Mouse (Mus musculus): ENCODE measurements at regions not wholly inside any gene's neighbourhood (a gene's known extent, or its start where the extent isn't known, plus 50 kb on each side); places are given as distances from the start of the nearest gene placed in this dataset.
A peak's percentile ranks its signal among the peaks of the same experiment; 100 is the strongest.

DNA sequence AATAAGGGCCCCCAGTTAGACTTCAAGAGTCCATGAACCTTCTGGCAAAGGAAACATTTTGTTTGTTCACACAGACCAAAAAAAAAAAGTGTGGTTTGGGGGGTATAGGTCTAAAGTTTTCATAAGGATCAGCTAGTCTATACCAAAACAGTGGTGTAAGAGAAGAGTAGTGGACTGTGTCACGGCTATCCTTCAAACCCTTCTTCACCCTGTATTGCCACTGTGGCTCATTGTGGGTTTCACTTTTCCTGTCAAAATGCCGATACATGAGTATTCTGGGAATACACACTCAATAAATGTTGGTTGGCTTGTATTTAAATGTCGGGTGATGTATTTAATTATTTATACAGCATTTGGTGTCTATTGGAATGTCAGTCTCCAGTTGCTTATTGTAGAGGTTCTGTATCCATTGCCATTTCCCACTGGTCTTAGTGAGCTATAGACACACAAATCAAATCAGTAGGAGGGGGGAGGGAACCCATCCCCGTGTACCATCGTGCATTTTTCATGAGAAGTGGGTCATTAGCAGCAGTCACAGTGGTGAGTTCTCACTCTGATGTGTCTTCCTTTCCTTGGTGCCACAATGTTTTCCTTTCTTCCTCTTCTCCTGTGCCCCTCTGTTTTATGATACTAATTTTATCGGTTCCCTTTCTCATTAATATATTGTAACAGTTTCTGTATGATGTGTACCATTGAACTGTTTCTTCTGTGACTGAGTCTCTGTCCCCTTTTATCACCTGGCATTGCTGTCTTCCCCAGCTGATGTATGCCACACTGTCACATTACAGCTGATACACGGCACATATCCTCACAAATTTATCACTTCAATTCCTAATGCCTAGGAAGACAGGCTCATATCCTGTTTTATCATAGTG lies 187.8 kb upstream of the Tsc22d2 start:
- WGBS: 85% methylated on average over 7 of the region's 7 CpGs
- TF ChIP-seq POLR2A (IDR thresholded peaks at IDR 0.05; ENCODE audit: low read depth, low read length) (no peak), CTCF (IDR thresholded peaks at IDR 0.05; ENCODE audit: extremely low read depth, insufficient read length, insufficient replicate concordance, low read depth, low read length) (no peak)
- no peak overlapping the region for H3K27ac ChIP-seq (ENCODE audit: insufficient read depth, low read depth, low read length)

DNA sequence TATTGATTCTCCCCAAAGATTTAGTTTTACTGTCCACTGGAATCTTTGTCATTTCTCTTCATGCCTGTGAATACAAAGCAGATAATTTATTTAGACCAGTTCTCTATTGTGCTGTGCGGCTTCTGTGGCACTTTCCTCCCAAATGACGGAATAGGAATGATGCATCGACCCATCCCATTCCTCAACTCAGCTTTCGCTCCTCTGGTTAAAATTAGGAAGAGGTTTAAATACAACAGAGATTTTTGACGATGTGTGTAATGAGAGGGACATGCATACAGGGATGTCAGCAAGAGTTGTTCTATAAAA lies 187.2 kb upstream of the Tsc22d2 start:
- Histone ChIP-seq H3K4me1 (ENCODE audit: control insufficient read depth, insufficient read depth, insufficient read length, low read length) (no peaks in the 10 kb centered on the region), H3K36me3 (ENCODE audit: control insufficient read depth, insufficient read depth, low read length) (no peaks in the 10 kb centered on the region), H3K27me3 (ENCODE audit: control insufficient read depth, insufficient read depth, low read length) (no peaks in the 10 kb centered on the region), H3K4me3 (ENCODE audit: low read depth, low read length) (no peak overlapping the region), H3K27ac (ENCODE audit: insufficient read depth, low read depth, low read length) (no peak overlapping the region)
- WGBS: 93% methylated on average over 5 of the region's 5 CpGs
- TF ChIP-seq POLR2A (IDR thresholded peaks at IDR 0.05; ENCODE audit: low read depth, low read length) (no peak), CTCF (IDR thresholded peaks at IDR 0.05; ENCODE audit: extremely low read depth, insufficient read length, insufficient replicate concordance, low read depth, low read length) (no peak)

More for the DNA sequence above, 187.8 kb upstream of the Tsc22d2 start:
- no peak overlapping the region for H3K4me3 ChIP-seq (ENCODE audit: low read depth, low read length)
- no peaks in the 10 kb centered on the region for H3K27me3 ChIP-seq (ENCODE audit: control insufficient read depth, insufficient read depth, low read length)
- H3K4me1 ChIP-seq (ENCODE audit: control insufficient read depth, insufficient read depth, insufficient read length, low read length): no peaks in the 10 kb centered on the region
- no peaks in the 10 kb centered on the region for H3K36me3 ChIP-seq (ENCODE audit: control insufficient read depth, insufficient read depth, low read length)

DNA sequence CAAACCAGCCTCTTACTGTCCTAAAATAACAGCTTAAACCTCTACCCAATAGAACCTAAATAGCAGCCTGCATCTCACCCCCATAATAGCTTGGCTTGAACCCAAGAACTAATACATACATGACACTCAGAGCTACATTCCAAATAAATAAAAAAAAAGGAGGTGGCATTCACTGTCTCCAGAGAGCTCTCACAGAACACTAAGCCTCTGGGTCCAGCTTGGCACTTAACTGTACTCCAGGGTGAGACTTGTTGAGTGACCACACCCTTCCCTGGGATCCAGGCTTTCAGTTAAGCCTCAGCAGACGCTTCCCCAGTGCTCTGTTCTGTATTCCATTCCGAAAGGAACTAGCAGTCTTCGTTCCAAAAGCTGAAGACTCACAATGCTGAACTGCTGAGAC lies 186.3 kb upstream of the Tsc22d2 start:
- no peak overlapping the region for H3K27ac ChIP-seq (ENCODE audit: insufficient read depth, low read depth, low read length)
- no peaks in the 10 kb centered on the region for H3K36me3 ChIP-seq (ENCODE audit: control insufficient read depth, insufficient read depth, low read length)
- no peak overlapping the region for H3K4me3 ChIP-seq (ENCODE audit: low read depth, low read length)
- H3K4me1 ChIP-seq (ENCODE audit: control insufficient read depth, insufficient read depth, insufficient read length, low read length): no peaks in the 10 kb centered on the region
- TF ChIP-seq CTCF (IDR thresholded peaks at IDR 0.05; ENCODE audit: extremely low read depth, insufficient read length, insufficient replicate concordance, low read depth, low read length): no peak
- TF ChIP-seq POLR2A (IDR thresholded peaks at IDR 0.05; ENCODE audit: low read depth, low read length): no peak
- 53% methylated on average over 3 of the region's 3 CpGs for WGBS
- H3K27me3 ChIP-seq (ENCODE audit: control insufficient read depth, insufficient read depth, low read length): no peaks in the 10 kb centered on the region

DNA sequence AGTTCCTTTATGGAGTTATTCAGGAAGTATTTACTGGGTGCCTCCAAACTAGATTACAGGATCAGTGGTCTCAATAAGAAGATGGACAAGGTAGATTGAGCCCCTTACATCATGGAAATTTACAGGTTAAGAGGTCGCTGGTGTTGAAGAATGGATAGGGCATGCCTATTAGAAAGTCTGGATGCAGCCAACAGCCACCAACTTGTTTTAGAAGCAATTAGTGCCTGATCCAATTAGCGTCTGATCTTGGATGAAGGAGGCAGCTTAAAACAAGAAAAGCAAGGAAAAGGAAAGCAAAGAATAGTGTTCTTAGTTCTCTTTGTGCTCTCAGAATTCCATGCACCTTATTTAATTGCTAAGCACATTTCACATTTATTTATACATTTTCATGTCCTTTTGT lies 182.8 kb upstream of the Tsc22d2 start:
- WGBS: 67% methylated on average over 2 of the region's 2 CpGs
- H3K36me3 ChIP-seq (ENCODE audit: control insufficient read depth, insufficient read depth, low read length): no peaks in the 10 kb centered on the region
- no peak for TF ChIP-seq POLR2A (IDR thresholded peaks at IDR 0.05; ENCODE audit: low read depth, low read length)
- TF ChIP-seq CTCF (IDR thresholded peaks at IDR 0.05; ENCODE audit: extremely low read depth, insufficient read length, insufficient replicate concordance, low read depth, low read length): no peak

DNA sequence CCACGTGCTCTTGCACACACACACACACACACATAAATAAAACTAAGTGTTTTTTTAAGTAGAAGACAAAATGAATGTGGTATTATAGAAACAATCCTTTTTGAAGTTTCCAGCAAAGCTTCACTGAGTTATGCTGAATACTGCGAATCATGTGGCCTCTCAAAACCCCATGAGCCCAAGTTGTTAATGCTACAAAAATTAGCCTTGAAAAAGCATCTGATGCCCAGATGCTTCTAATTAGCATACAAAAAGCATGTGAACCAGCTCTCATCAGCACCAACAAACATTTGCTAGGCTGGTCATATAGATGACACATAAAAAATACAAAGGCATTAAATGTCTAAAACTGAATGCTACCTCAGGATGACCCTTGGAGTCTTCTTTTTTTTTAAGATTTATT lies 181.2 kb upstream of the Tsc22d2 start:
- TF ChIP-seq CTCF (IDR thresholded peaks at IDR 0.05; ENCODE audit: extremely low read depth, insufficient read length, insufficient replicate concordance, low read depth, low read length): no peak
- TF ChIP-seq POLR2A (IDR thresholded peaks at IDR 0.05; ENCODE audit: low read depth, low read length): no peak
- Histone ChIP-seq H3K27me3 (ENCODE audit: control insufficient read depth, insufficient read depth, low read length) (no peaks in the 10 kb centered on the region), H3K4me3 (ENCODE audit: low read depth, low read length) (no peak overlapping the region), H3K4me1 (ENCODE audit: control insufficient read depth, insufficient read depth, insufficient read length, low read length) (peaks cover 6% of the 10 kb centered on the region; the same call in 1 of the 2 replicates), H3K36me3 (ENCODE audit: control insufficient read depth, insufficient read depth, low read length) (no peaks in the 10 kb centered on the region), H3K27ac (ENCODE audit: insufficient read depth, low read depth, low read length) (no peak overlapping the region)
- WGBS: 84% methylated on average over 2 of the region's 2 CpGs

More for the DNA sequence above, 182.8 kb upstream of the Tsc22d2 start:
- Histone ChIP-seq H3K27ac (ENCODE audit: insufficient read depth, low read depth, low read length) (no peak overlapping the region), H3K4me3 (ENCODE audit: low read depth, low read length) (no peak overlapping the region), H3K4me1 (ENCODE audit: control insufficient read depth, insufficient read depth, insufficient read length, low read length) (peaks cover 6% of the 10 kb centered on the region; the same call in 1 of the 2 replicates), H3K27me3 (ENCODE audit: control insufficient read depth, insufficient read depth, low read length) (no peaks in the 10 kb centered on the region)

DNA sequence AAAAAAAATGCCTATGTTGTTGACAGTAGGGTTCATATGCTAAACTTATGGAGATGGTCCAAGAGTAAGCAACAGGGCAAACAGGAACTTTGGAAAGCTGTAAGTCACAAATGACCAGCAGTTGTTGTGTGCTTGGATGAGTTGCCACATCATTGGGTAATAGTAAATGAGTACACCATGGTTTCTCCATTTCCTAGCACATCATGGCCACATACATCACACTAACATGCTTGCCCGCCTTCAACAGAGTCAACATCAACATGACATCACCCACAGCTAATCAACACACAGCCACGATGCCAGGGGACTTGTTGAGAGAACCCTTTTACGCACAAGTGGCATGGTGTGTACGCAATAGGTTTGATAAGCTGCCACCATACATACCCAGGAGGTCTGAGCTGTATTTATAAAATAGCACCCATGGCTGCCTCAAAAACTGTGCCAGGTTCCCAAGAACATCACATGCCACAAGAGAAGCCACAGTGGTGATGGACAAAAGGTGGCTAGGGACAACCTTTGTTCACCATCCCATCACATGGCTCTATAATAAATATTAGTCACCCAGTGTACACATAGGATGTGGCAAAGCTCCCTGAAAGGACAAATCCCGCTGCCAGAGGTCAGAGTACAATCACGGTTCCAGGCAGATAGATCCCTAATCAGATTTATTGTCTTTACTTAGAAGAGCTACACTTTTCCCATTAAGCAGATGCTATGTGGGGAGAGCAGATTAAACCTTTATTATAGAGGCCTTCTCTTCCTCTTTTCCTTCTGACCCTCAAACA lies 179.5 kb upstream of the Tsc22d2 start:
- Histone ChIP-seq H3K36me3 (ENCODE audit: control insufficient read depth, insufficient read depth, low read length) (no peaks in the 10 kb centered on the region), H3K4me1 (ENCODE audit: control insufficient read depth, insufficient read depth, insufficient read length, low read length) (peaks cover 6% of the 10 kb centered on the region; the same call in 1 of the 2 replicates), H3K27me3 (ENCODE audit: control insufficient read depth, insufficient read depth, low read length) (no peaks in the 10 kb centered on the region), H3K27ac (ENCODE audit: insufficient read depth, low read depth, low read length) (peak overlapping the region; percentile 29; the same call in 1 of the 2 replicates), H3K4me3 (ENCODE audit: low read depth, low read length) (no peak overlapping the region)
- 49% methylated on average over 6 of the region's 6 CpGs for WGBS
- TF ChIP-seq POLR2A (IDR thresholded peaks at IDR 0.05; ENCODE audit: low read depth, low read length) (no peak), CTCF (IDR thresholded peaks at IDR 0.05; ENCODE audit: extremely low read depth, insufficient read length, insufficient replicate concordance, low read depth, low read length) (no peak)

DNA sequence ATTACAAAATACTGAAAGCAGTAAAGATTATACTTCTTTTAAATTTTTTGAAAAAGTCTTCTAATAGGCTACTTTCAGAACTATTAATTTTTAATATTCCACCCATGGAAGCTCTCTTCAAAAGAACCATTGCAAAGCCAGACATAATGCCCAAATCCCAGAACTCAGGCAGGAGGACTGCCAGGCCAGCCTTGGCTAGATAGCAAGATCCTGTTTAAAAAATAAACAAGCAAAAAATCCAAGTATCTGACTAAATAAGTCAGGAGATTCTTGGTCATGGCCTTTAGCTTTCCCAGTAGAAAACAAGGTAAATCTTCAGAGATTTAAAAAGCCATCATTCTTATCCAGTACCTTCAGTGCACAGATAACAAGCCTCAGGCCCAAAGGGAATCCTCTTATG lies 176.4 kb upstream of the Tsc22d2 start:
- H3K4me1 ChIP-seq (ENCODE audit: control insufficient read depth, insufficient read depth, insufficient read length, low read length): peaks cover 6% of the 10 kb centered on the region; the same call in 1 of the 2 replicates
- no peaks in the 10 kb centered on the region for H3K27me3 ChIP-seq (ENCODE audit: control insufficient read depth, insufficient read depth, low read length)
- H3K27ac ChIP-seq (ENCODE audit: insufficient read depth, low read depth, low read length): no peak overlapping the region
- no peak overlapping the region for H3K4me3 ChIP-seq (ENCODE audit: low read depth, low read length)
- no peaks in the 10 kb centered on the region for H3K36me3 ChIP-seq (ENCODE audit: control insufficient read depth, insufficient read depth, low read length)
- no peak for TF ChIP-seq POLR2A (IDR thresholded peaks at IDR 0.05; ENCODE audit: low read depth, low read length)
- TF ChIP-seq CTCF (IDR thresholded peaks at IDR 0.05; ENCODE audit: extremely low read depth, insufficient read length, insufficient replicate concordance, low read depth, low read length): no peak

Measured in small intestine, adult 2 months (tissue).